Mouse (Mus musculus) liver, adult 2 months (tissue): ENCODE results near the gene Catspere2.
"Not testable (repeated sequence)": the region's sequence is repeated elsewhere in the genome, so short reads cannot be mapped to it uniquely, and the experiment has no call there.

Experiments used
- CTCF ChIP-seq: fragments of 200-500 bp; IDR thresholded peaks from 2 replicates; pipeline ENCODE4 v1.5.1; 2011; ENCODE audit warnings: low read depth, low read length, control low read depth
- POLR2A ChIP-seq: fragments of 200-500 bp; IDR thresholded peaks from 2 replicates; pipeline ENCODE4 v1.6.1; 2011; ENCODE audit warnings: low read length, control low read depth; ENCODE audit not compliant: insufficient read depth; ENCODE audit errors: extremely low read depth

DNA sequence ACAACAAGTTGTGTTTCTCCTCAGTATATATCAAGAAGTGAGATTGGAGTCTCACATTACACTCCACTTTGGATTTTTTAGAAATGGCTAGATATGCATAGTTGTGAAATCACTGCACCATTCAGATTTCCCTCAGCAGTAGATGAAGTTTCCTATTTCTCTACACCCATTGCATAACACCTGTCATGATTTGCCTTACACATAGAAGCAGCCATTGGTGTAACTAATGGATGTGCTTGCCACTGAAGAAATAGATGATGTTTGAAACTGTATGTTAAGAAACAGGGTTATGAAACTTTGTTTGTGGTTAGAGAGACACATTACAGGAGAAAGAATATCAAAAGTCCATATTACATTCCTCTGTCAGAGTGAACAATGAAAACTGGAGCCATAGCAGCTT lies 114.6 kb downstream of the Catspere2 start:
- not testable (repeated sequence) for TF ChIP-seq CTCF, POLR2A
